ENCODE assay signal across 9 mouse cellular contexts in the genomic region with DNA sequence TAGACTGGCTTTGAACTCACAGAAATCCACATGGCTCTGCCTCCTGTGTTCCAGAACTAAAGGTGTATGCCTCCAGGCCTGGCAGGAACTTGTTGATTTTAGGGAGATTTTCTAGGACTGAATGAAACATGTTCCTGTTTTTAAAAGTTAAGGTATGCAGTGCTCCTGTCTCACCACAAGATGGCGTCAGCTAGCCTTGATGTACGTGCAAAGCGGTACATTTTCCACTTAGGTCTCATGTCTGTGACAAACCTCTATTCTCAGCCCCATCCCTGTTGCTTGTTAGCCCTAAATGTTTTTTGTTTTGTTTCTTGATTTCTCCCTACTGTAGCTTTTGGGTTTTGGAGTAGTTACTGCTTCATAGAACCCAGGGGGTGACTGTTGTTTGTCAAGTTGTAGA. TPM values are rescaled to one million over a fixed set of nuclear protein-coding genes. Genes with fewer than 3 reads are reported as not detected.
DNase-seq lines count a peak whose midpoint lies in the region; ATAC-seq and TF ChIP-seq lines count a peak whose summit lies in the region.
"Had no signal": no experiment of that assay in that cellular context is flagged by ENCODE, and none has a peak within 500 bp of the region (broad histone marks: within the 10 kb centered on the region; RNA-seq: fewer than 3 reads in every experiment).

No protein-coding gene starts in this region.

- H3K36me3 ChIP-seq in midbrain, embryonic 14.5 days (ENCODE audit: control insufficient read depth, insufficient read depth, low read length) = peaks cover 44% of the 10 kb centered on the region
- peaks cover 40% of the 10 kb centered on the region for H3K36me3 ChIP-seq in midbrain, embryonic 13.5 days
- peaks cover 31% of the 10 kb centered on the region for H3K36me3 ChIP-seq in lung, embryonic 14.5 days (ENCODE audit: insufficient read depth)

- no peak overlapping the region for H3K4me2 ChIP-seq in midbrain, embryonic 14.5 days (ENCODE audit: low read length)
- H3K4me2 ChIP-seq in midbrain, embryonic 13.5 days (replicated peaks) = no peak overlapping the region
- H3K4me2 ChIP-seq in lung, embryonic 14.5 days = no peak overlapping the region
- H3K4me2 ChIP-seq: heart, embryonic 15.5 days had no signal

- H3K4me3 ChIP-seq in midbrain, embryonic 14.5 days (replicated peaks; ENCODE audit: low read depth, low read length) = no peak overlapping the region
- H3K4me3 ChIP-seq in midbrain, embryonic 13.5 days (replicated peaks) = no peak overlapping the region
- no peak overlapping the region for H3K4me3 ChIP-seq in lung, embryonic 14.5 days (ENCODE audit: low read depth, low read length)
- H3K4me3 ChIP-seq: heart, embryonic 15.5 days had no signal

- peak; percentile 95 for TF ChIP-seq CTCF in lung, embryonic 14.5 days (IDR thresholded peaks at IDR 0.05; ENCODE audit: low read depth)

- H3K9ac ChIP-seq in midbrain, embryonic 14.5 days (replicated peaks; ENCODE audit: low read length) = no peak overlapping the region
- H3K9ac ChIP-seq in midbrain, embryonic 13.5 days (replicated peaks) = no peak overlapping the region
- H3K9ac ChIP-seq in lung, embryonic 14.5 days = no peak overlapping the region
- H3K9ac ChIP-seq: heart, embryonic 15.5 days had no signal

- H3K27ac ChIP-seq in midbrain, embryonic 14.5 days (replicated peaks; ENCODE audit: low read depth, low read length) = no peak overlapping the region
- H3K27ac ChIP-seq in midbrain, embryonic 13.5 days = no peak overlapping the region; the same call in 1 of the 2 replicates
- H3K27ac ChIP-seq in lung, embryonic 14.5 days (ENCODE audit: low read depth) = no peak overlapping the region
- H3K27ac ChIP-seq: heart, embryonic 15.5 days had no signal

- H3K4me1 ChIP-seq in midbrain, embryonic 14.5 days (ENCODE audit: control insufficient read depth, insufficient read depth, low read length) = no peaks in the 10 kb centered on the region
- no peaks in the 10 kb centered on the region for H3K4me1 ChIP-seq in midbrain, embryonic 13.5 days (replicated peaks)
- H3K4me1 ChIP-seq in lung, embryonic 14.5 days (ENCODE audit: insufficient read depth) = no peaks in the 10 kb centered on the region
- H3K4me1 ChIP-seq: heart, embryonic 15.5 days had no signal

- peak; percentile 33 to 42 for DNase-seq in cerebellum, adult 18-20 months
- no peak for DNase-seq in cerebellum, adult 11-12 months
- DNase-seq in midbrain, embryonic 14.5 days = peak; percentile 70
- DNase-seq in cerebellum, adult 8-10 months = peak; percentile 22
- peak; percentile 28 to 56 for DNase-seq in heart, postnatal 14 days
- peak; percentile 82 for DNase-seq in lung, embryonic 14.5 days
- peak; percentile 37 for DNase-seq in thymus, postnatal 14 days

- no peak for ATAC-seq in midbrain, embryonic 14.5 days (ENCODE audit: low FRiP score, low TSS enrichment)
- no peak for ATAC-seq in midbrain, embryonic 13.5 days
- ATAC-seq in lung, embryonic 14.5 days (ENCODE audit: insufficient read depth) = no peak

- H3K27me3 ChIP-seq in midbrain, embryonic 14.5 days (ENCODE audit: control insufficient read depth, insufficient read depth, low read length) = no peaks in the 10 kb centered on the region
- no peaks in the 10 kb centered on the region for H3K27me3 ChIP-seq in midbrain, embryonic 13.5 days
- no peaks in the 10 kb centered on the region for H3K27me3 ChIP-seq in lung, embryonic 14.5 days (ENCODE audit: insufficient read depth, low read length)
- H3K27me3 ChIP-seq: heart, embryonic 15.5 days had no signal

- intact Hi-C loops in heart, postnatal 14 days (cut with DNase I) = loop anchor here (1.0 kb wide), 1 partner anchor 121 kb away; no protein-coding TSS in a partner anchor

- no peaks in the 10 kb centered on the region for H3K9me3 ChIP-seq in midbrain, embryonic 14.5 days (ENCODE audit: control insufficient read depth, low read length)
- no peaks in the 10 kb centered on the region for H3K9me3 ChIP-seq in midbrain, embryonic 13.5 days
- no peaks in the 10 kb centered on the region for H3K9me3 ChIP-seq in lung, embryonic 14.5 days (ENCODE audit: low read depth, low read length)
- H3K9me3 ChIP-seq: heart, embryonic 15.5 days had no signal

- WGBS in midbrain, embryonic 14.5 days = 10% methylated on average over 3 of the region's 3 CpGs
- 15% methylated on average over 3 of the region's 3 CpGs for WGBS in midbrain, embryonic 13.5 days
- 10% methylated on average over 3 of the region's 3 CpGs for WGBS in lung, embryonic 14.5 days

RNA-seq across cellular contexts. Expression of a gene that starts 19.1 kb away (rescaled TPM):
- polyA plus RNA-seq in midbrain, embryonic 14.5 days (2014; fragmentation: Nextera tagmentation; extraction: Ambion mirVana) = 38.3 and 50.5 TPM in 2 replicates
- polyA plus RNA-seq in midbrain, embryonic 13.5 days (2015; fragmentation: Nextera tagmentation; extraction: Ambion mirVana) = 48.9 and 50.0 TPM in 2 replicates
- 10 to 100 TPM; 18.3 to 22.0 TPM for total RNA-seq in heart, postnatal 14 days (2021)
- 47.7 and 48.2 TPM in 2 replicates for polyA plus RNA-seq in lung, embryonic 14.5 days (2014; fragmentation: Nextera tagmentation; extraction: Ambion mirVana)

RNA-seq across cellular contexts. Expression of a gene that starts 30.4 kb away (rescaled TPM):
- 52.0 and 60.3 TPM in 2 replicates for polyA plus RNA-seq in midbrain, embryonic 14.5 days (2014; fragmentation: Nextera tagmentation; extraction: Ambion mirVana)
- 70.8 and 75.5 TPM in 2 replicates for polyA plus RNA-seq in midbrain, embryonic 13.5 days (2015; fragmentation: Nextera tagmentation; extraction: Ambion mirVana)
- total RNA-seq in heart, postnatal 14 days (2021) = 10 to 100 TPM; 20.4 to 25.2 TPM
- polyA plus RNA-seq in lung, embryonic 14.5 days (2014; fragmentation: Nextera tagmentation; extraction: Ambion mirVana) = 73.9 and 82.0 TPM in 2 replicates

RNA-seq across cellular contexts. Expression of a gene that starts 52.3 kb away (rescaled TPM):
- polyA plus RNA-seq in midbrain, embryonic 14.5 days (2014; fragmentation: Nextera tagmentation; extraction: Ambion mirVana) = 3.2 and 4.6 TPM in 2 replicates
- polyA plus RNA-seq in midbrain, embryonic 13.5 days (2015; fragmentation: Nextera tagmentation; extraction: Ambion mirVana) = 3.3 and 3.7 TPM in 2 replicates
- 10 to 100 TPM; 13.6 to 17.3 TPM for total RNA-seq in heart, postnatal 14 days (2021)
- 10.9 TPM in 2 replicates for polyA plus RNA-seq in lung, embryonic 14.5 days (2014; fragmentation: Nextera tagmentation; extraction: Ambion mirVana)
